Mouse (Mus musculus) duodenum, adult 2 months (tissue): Measurements from ENCODE around the gene Stoml2. TPM values are rescaled to one million over a fixed set of nuclear protein-coding genes. Genes with fewer than 3 reads are reported as not detected.

Experiments
- polyA plus RNA-seq: library from polyadenylated mRNA; depleted of rRNA; stranded (reverse); fragments of >200 nt; gene quantifications from 2 replicates; pipeline ENCODE4 v1.2.3, GENCODE M21; 2012; ENCODE audit warnings: low replicate concordance; rRNA removed

Stoml2 gene
- polyA plus RNA-seq, result 58.6 and 93.0 TPM in 2 replicates

GRCm38 (mm10) chr4:43031237-43031995, at the start of gene Stoml2:
TSS of gene Stoml2 (minus strand) at chr4:43031710.

GRCm38 (mm10) chr4:43058753-43059654, 27.5 kb upstream of the Stoml2 start, which contains the start of gene Unc13b:
TSS of gene Unc13b (plus strand) at chr4:43058953.

GRCm38 (mm10) chr4:43045659-43046302, 14.3 kb upstream of the Stoml2 start, which contains the start of gene Fam214b:
TSS of gene Fam214b (minus strand) at chr4:43046220.

GRCm38 (mm10) chr4:43025084-43025960, 6.2 kb downstream of the Stoml2 start, which contains the start of gene Pigo:
TSS of gene Pigo (minus strand) at chr4:43025819.

GRCm38 (mm10) chr4:43010161-43011038, 21.1 kb downstream of the Stoml2 start, which contains the start of gene Fancg:
TSS of gene Fancg (minus strand) at chr4:43010506.

GRCm38 (mm10) chr4:43000141-43000986, 31.1 kb downstream of the Stoml2 start, which contains the start of gene Vcp:
TSS of gene Vcp (minus strand) at chr4:43000507.

Other genes starting within 250 kb of the Stoml2 start
- not detected in 2 replicates for gene Fam205a1, start 177.8 kb downstream of the Stoml2 start, polyA plus RNA-seq
- gene Gm12394, start 174.9 kb downstream of the Stoml2 start, polyA plus RNA-seq, result not detected in 2 replicates
- not detected in 2 replicates for gene Fam205c, start 157.5 kb downstream of the Stoml2 start, polyA plus RNA-seq
- gene Phf24, start 115.0 kb downstream of the Stoml2 start, polyA plus RNA-seq, result 0.57 and 0.70 TPM in 2 replicates
- gene Dnajb5, start 81.9 kb downstream of the Stoml2 start, polyA plus RNA-seq, result 4.2 and 9.0 TPM in 2 replicates
- gene 1700022I11Rik, start 62.1 kb downstream of the Stoml2 start, polyA plus RNA-seq, result not detected in 2 replicates
- gene Vcp, start 31.2 kb downstream of the Stoml2 start, polyA plus RNA-seq, result 149 and 296 TPM in 2 replicates
- gene Fancg, start 21.2 kb downstream of the Stoml2 start, polyA plus RNA-seq, result 8.5 and 11.1 TPM in 2 replicates
- gene Pigo, start 5.9 kb downstream of the Stoml2 start, polyA plus RNA-seq, result 30.0 and 31.1 TPM in 2 replicates
- gene Fam214b, start 14.5 kb upstream of the Stoml2 start, polyA plus RNA-seq, result 34.4 and 64.2 TPM in 2 replicates
- gene Unc13b, start 27.2 kb upstream of the Stoml2 start, polyA plus RNA-seq, result 4.8 and 9.7 TPM in 2 replicates
- gene Atp8b5, start 235.4 kb upstream of the Stoml2 start, polyA plus RNA-seq, result not detected in 2 replicates